Mouse (Mus musculus) lung, postnatal 36 days (tissue): ENCODE data around the gene Ccz1.

Experiments
- DNase-seq: peaks from one replicate; pipeline ENCODE4 v3.0.0; 2022; ENCODE audit warnings: mixed read lengths

Ccz1 gene

GRCm38 (mm10) chr5:143993849-143994248, 20.8 kb downstream of the Ccz1 start:
- DNase-seq = no peak

- peak; percentile 52 for DNase-seq
These were observed 21.4 kb downstream of the Ccz1 start for GRCm38 (mm10) chr5:143993260-143993659.

- DNase-seq = peak; percentile 93
These were observed 22.0 kb downstream of the Ccz1 start for GRCm38 (mm10) chr5:143992661-143993060.

GRCm38 (mm10) chr5:143990086-143990485, 24.6 kb downstream of the Ccz1 start:
- no peak for DNase-seq

- DNase-seq = no peak
These were observed 25.6 kb downstream of the Ccz1 start for GRCm38 (mm10) chr5:143989046-143989445.

DNA sequence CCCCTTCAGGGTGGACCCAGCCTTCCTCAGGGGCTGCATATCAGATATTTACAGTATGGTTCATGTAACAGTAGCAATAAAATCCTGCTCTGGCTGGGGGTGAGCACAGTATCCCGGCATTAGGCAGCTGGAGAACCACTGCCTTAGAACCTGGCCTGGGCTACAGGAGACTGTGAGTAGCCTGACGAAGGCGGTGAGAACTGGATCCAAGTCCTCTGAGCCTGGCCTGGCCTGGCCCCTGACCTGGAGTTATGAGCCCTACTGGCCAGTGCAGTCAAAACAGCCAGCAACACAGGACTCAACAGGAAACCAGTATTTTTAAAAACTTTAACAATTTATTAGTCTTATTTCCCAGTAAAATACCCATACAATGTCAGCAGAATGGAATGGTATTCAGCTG, 27.1 kb downstream of the Ccz1 start:
- no peak for DNase-seq

DNA sequence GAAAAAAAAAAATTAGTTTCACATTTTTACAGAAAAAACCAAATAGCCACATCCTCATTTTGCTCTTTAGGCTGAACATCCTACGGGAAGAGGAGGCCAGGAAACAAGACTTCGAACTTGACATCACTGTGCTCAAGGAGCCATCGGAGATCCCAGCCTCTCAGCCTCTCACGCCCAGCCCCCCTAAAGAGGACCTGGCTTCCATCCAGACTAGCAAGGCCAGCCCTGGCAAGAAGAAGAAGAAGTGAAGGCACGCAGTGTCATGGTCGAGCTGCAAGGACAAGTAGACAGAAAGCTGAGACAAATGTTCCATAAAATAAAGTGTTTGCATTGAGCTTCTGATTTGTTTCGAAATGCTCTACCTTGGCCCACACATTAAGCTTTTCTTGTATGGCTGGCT, 29.3 kb downstream of the Ccz1 start:
- DNase-seq = no peak

DNA sequence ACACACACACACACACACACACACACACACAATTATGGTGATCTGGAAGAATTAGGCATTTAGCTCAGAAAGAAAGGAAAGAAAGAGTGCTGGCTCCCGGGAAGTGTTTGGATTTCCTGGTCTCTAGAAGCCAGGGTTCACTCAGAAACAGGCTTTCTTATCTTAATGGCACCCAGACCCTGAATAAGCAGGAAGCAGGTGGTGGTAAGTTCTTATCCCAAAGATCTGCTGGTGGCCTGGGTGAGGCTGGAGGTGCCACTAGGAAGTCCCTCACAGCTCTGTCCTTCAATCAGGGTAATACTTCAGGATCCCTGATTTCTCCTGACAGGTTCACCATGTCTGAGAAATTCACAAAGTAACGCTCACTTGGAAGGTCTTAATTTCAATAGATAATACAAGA, 32.3 kb downstream of the Ccz1 start:
- no peak for DNase-seq

DNA sequence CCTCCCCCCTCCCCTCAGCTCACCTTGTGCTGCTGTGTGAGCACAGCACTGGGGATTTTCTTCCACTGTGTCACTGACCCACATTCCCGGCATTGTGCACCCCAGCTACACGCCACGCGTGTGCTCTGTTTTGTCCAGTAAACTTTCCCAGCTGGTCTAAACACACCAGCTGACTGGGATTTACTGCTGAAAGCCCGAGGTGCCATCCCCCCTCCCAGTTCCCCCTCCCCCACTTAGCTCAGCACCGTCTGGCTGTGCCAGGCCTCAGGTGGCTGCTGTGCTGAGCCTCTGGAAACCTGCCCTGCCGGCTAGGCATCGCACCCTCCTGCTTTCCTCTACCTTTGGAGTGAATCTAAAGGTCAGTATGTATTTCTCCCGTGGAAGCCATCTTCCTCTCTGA, 33.8 kb downstream of the Ccz1 start:
- DNase-seq = no peak

GRCm38 (mm10) chr5:143976726-143977431, 37.8 kb downstream of the Ccz1 start:
- no peak for DNase-seq

GRCm38 (mm10) chr5:143976232-143976631, 38.4 kb downstream of the Ccz1 start:
- no peak for DNase-seq

- no peak for DNase-seq
These were observed 39.1 kb downstream of the Ccz1 start for GRCm38 (mm10) chr5:143975631-143975933.

- DNase-seq = peak; percentile 70
These were observed 39.6 kb downstream of the Ccz1 start for GRCm38 (mm10) chr5:143974931-143975630.

GRCm38 (mm10) chr5:143972628-143973027, 42.0 kb downstream of the Ccz1 start:
- DNase-seq = no peak

GRCm38 (mm10) chr5:143966671-143967070, 48.0 kb downstream of the Ccz1 start:
- DNase-seq = no peak

- no peak for DNase-seq
These were observed 48.9 kb downstream of the Ccz1 start for GRCm38 (mm10) chr5:143965586-143966345.

- DNase-seq = no peak
These were observed 53.5 kb downstream of the Ccz1 start for GRCm38 (mm10) chr5:143961176-143961575.

- no peak for DNase-seq
These were observed 55.1 kb downstream of the Ccz1 start for GRCm38 (mm10) chr5:143959551-143959950.

DNA sequence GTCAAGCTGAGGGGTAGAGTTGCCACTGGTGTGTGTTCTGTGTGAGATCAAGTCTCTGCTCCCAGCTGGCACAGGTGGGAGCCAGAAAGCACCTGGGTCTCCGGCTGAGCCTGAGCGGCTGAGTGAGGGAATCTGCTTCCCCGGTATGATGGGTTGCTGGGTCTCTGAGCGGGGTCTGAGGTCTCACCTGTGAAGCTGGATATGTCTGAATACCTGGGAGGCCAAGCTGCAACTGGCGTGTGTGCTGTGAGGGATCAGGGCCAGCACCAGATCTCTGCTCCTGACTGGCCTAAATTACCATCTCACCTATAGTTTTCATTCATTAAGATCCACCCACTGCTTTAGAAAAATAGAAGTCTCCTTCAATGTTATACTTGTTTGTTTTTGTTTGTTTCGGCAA, 57.6 kb downstream of the Ccz1 start:
- no peak for DNase-seq

- no peak for DNase-seq
These were observed 64.7 kb downstream of the Ccz1 start for GRCm38 (mm10) chr5:143950016-143950415.

DNA sequence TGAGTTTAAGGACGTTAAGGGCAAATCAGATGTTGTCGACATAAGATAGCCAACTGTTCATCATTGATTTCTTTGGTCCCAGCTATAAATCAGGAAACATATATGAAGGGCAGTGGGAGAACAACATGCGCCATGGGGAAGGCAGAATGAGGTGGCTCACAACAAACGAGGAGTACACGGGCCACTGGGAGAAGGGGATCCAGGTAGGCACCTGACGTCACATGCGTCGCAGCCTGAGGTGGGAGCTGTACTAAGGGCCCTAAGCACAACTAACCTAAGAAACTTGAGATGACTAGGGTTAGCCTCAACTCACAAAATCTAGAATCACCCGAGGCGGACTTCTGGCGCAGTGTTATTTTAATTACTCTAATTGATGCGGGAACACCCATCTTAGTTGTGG, 66.3 kb downstream of the Ccz1 start:
- no peak for DNase-seq

- no peak for DNase-seq
These were observed 71.2 kb downstream of the Ccz1 start for GRCm38 (mm10) chr5:143943231-143944125.

GRCm38 (mm10) chr5:143941588-143941987, 73.1 kb downstream of the Ccz1 start:
- no peak for DNase-seq
